Mouse (Mus musculus) thymus, postnatal 25 days (tissue): ENCODE measurements around the gene Nuak1.

Experiments used
- DNase-seq: peaks from one replicate; pipeline ENCODE4 v3.0.0; 2022

The Nuak1 gene

GRCm38 (mm10) chr10:84446661-84447060 lies 6.3 kb upstream of the Nuak1 start:
- no peak for DNase-seq

- no peak for DNase-seq
Measured at GRCm38 (mm10) chr10:84444396-84444795, 4.0 kb upstream of the Nuak1 start.

GRCm38 (mm10) chr10:84441846-84442245 lies 1.4 kb upstream of the Nuak1 start:
- no peak for DNase-seq

GRCm38 (mm10) chr10:84441434-84441785 lies 1.0 kb upstream of the Nuak1 start:
- DNase-seq = no peak

GRCm38 (mm10) chr10:84440181-84440540 lies 236 bp downstream of the Nuak1 start:
- no peak for DNase-seq

- no peak for DNase-seq
Measured at GRCm38 (mm10) chr10:84439228-84439596, 1.2 kb downstream of the Nuak1 start.

GRCm38 (mm10) chr10:84438466-84439227 lies 1.8 kb downstream of the Nuak1 start:
- DNase-seq = no peak

- peak; percentile 91 for DNase-seq
Measured at GRCm38 (mm10) chr10:84438049-84438422, 2.4 kb downstream of the Nuak1 start.

- no peak for DNase-seq
Measured at GRCm38 (mm10) chr10:84437166-84438048, 3.0 kb downstream of the Nuak1 start.

GRCm38 (mm10) chr10:84435930-84436329 lies 4.5 kb downstream of the Nuak1 start:
- no peak for DNase-seq

- no peak for DNase-seq
Measured at GRCm38 (mm10) chr10:84433193-84433801, 7.1 kb downstream of the Nuak1 start.

GRCm38 (mm10) chr10:84424374-84424773 lies 16.0 kb downstream of the Nuak1 start:
- no peak for DNase-seq

GRCm38 (mm10) chr10:84423903-84424302 lies 16.5 kb downstream of the Nuak1 start:
- DNase-seq = no peak

- no peak for DNase-seq
Measured at GRCm38 (mm10) chr10:84420589-84420988, 19.8 kb downstream of the Nuak1 start.

GRCm38 (mm10) chr10:84418421-84418820 lies 22.0 kb downstream of the Nuak1 start:
- DNase-seq = no peak

- no peak for DNase-seq
Measured at GRCm38 (mm10) chr10:84416752-84417151, 23.6 kb downstream of the Nuak1 start.

- no peak for DNase-seq
Measured at GRCm38 (mm10) chr10:84414981-84415700, 25.3 kb downstream of the Nuak1 start.

GRCm38 (mm10) chr10:84413310-84413709 lies 27.1 kb downstream of the Nuak1 start:
- DNase-seq = no peak

GRCm38 (mm10) chr10:84412326-84412962 lies 28.0 kb downstream of the Nuak1 start:
- no peak for DNase-seq

GRCm38 (mm10) chr10:84411122-84412105 lies 29.0 kb downstream of the Nuak1 start:
- DNase-seq = no peak

GRCm38 (mm10) chr10:84408965-84409660 lies 31.3 kb downstream of the Nuak1 start:
- DNase-seq = no peak
